Mouse (Mus musculus): ENCODE measurements around the gene Dzank1. TPM values are rescaled to one million over a fixed set of nuclear protein-coding genes. Genes with fewer than 3 reads are reported as not detected.

Gene Dzank1
- polyA plus RNA-seq, 1 experiment, result 2.1 TPM

Other genes starting within 250 kb of the Dzank1 start
- gene Ovol2, start 195.3 kb downstream of the Dzank1 start, polyA plus RNA-seq (2012; rRNA removed), result 4.9 and 5.7 TPM in 2 replicates
- gene Kat14, start 158.4 kb downstream of the Dzank1 start, polyA plus RNA-seq (2012; rRNA removed), result 27.7 and 28.5 TPM in 2 replicates
- gene Pet117, start 158.4 kb downstream of the Dzank1 start, polyA plus RNA-seq (2012; rRNA removed), result not detected in 2 replicates
- 15.4 and 16.2 TPM in 2 replicates for gene Polr3f, start 304 bp upstream of the Dzank1 start, polyA plus RNA-seq (2012; rRNA removed)
- gene Rbbp9, start 23.5 kb upstream of the Dzank1 start, polyA plus RNA-seq (2012; rRNA removed), result 36.1 and 36.8 TPM in 2 replicates
- 42.7 and 51.4 TPM in 2 replicates for gene Sec23b, start 28.8 kb upstream of the Dzank1 start, polyA plus RNA-seq (2012; rRNA removed)
- gene Smim26, start 66.6 kb upstream of the Dzank1 start, polyA plus RNA-seq (2012; rRNA removed), result 53.9 and 61.6 TPM in 2 replicates
- gene Dtd1, start 72.5 kb upstream of the Dzank1 start, polyA plus RNA-seq (2012; rRNA removed), result 21.6 and 24.7 TPM in 2 replicates

Data from urinary bladder, adult 2 months (tissue).